Mouse (Mus musculus) C2C12 (cell line): ENCODE data around the gene Smarca4.

Experiments
- CEBPB ChIP-seq: IDR thresholded peaks from one replicate; pipeline ENCODE4 v1.6.1; 2011; ENCODE audit warnings: low read depth, mild to moderate bottlenecking, control low read depth, moderate library complexity
- CTCF ChIP-seq: IDR thresholded peaks from one replicate; pipeline ENCODE4 v1.5.1; 2011; ENCODE audit not compliant: control insufficient read depth, insufficient read depth, insufficient read length
- FOSL1 ChIP-seq: IDR thresholded peaks from one replicate; pipeline ENCODE4 v1.8.0; 2011; ENCODE audit warnings: mild to moderate bottlenecking, low read length; ENCODE audit not compliant: poor library complexity, insufficient read depth, severe bottlenecking
- MAX ChIP-seq: IDR thresholded peaks from one replicate; pipeline ENCODE4 v1.6.1; 2011; ENCODE audit warnings: mild to moderate bottlenecking, control low read depth
- MYOD1 ChIP-seq: IDR thresholded peaks from one replicate; pipeline ENCODE4 v1.6.1; 2011; ENCODE audit warnings: low read depth; ENCODE audit not compliant: control insufficient read depth, insufficient read length
- MYOG ChIP-seq: IDR thresholded peaks from one replicate; pipeline ENCODE4 v1.6.1; 2011; ENCODE audit not compliant: control insufficient read depth, insufficient read length; ENCODE audit errors: extremely low read depth
- USF1 ChIP-seq: IDR thresholded peaks from one replicate; pipeline ENCODE4 v1.6.1; 2011; ENCODE audit warnings: low read depth, mild to moderate bottlenecking, control low read depth, moderate library complexity

DNA sequence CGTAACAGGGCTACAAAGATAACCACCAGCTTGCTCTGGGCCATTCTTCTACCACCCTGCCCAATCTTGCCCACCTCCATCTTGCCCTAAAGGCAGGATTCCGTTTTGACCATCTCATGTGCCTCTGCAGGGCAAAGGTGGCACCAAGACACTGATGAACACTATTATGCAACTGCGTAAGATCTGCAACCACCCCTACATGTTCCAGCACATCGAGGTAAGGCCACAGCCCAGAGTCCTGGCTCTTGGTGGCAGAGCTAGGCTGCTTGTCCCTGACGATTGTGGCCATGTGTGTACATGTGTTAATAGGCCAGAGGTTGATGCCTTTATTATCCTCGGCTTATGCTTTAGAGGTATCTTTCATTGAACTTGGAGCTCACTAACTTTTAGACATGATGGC is 54.4 kb downstream of the Smarca4 start:
- TF ChIP-seq CTCF, result no peak
- no peak for TF ChIP-seq MYOG
- no peak for TF ChIP-seq MAX
- TF ChIP-seq USF1, result no peak
- TF ChIP-seq MYOD1, result no peak
- no peak for TF ChIP-seq CEBPB
- no peak for TF ChIP-seq FOSL1
